Mouse (Mus musculus) olfactory bulb, adult 2 months (tissue): ENCODE measurements at regions not wholly inside any gene's neighbourhood (a gene's known extent, or its start where the extent isn't known, plus 50 kb on each side); places are given as distances from the start of the nearest gene placed in this dataset.

Experiments used
- CTCF ChIP-seq: fragments of 200-500 bp; IDR thresholded peaks from 2 replicates; pipeline ENCODE4 v1.5.1; 2012; ENCODE audit warnings: low read depth, mild to moderate bottlenecking, low read length, moderate library complexity; ENCODE audit not compliant: insufficient read depth
- POLR2A ChIP-seq: fragments of 200-500 bp; IDR thresholded peaks from 2 replicates; pipeline ENCODE4 v1.6.1; 2012; ENCODE audit warnings: mild to moderate bottlenecking, low read depth, low read length, moderate library complexity; ENCODE audit not compliant: insufficient read depth

GRCm38 (mm10) chr8:8488191-8488694 lies 172.8 kb downstream of the Efnb2 start:
- no peak for TF ChIP-seq CTCF
- TF ChIP-seq POLR2A: no peak
